Mouse (Mus musculus) cortical plate, adult 2 months (tissue): Measurements from ENCODE around the gene Mllt10.

ENCODE experiments used
- CTCF ChIP-seq: fragments of 200-500 bp; IDR thresholded peaks from 2 replicates; pipeline ENCODE4 v1.5.1; 2011; ENCODE audit warnings: mild to moderate bottlenecking, control low read depth, low read length; ENCODE audit not compliant: insufficient read depth; ENCODE audit errors: extremely low read depth
- POLR2A ChIP-seq: fragments of 200-500 bp; IDR thresholded peaks from 2 replicates; pipeline ENCODE4 v1.6.1; 2011; ENCODE audit warnings: mild to moderate bottlenecking, low read length, control low read depth; ENCODE audit not compliant: insufficient read depth; ENCODE audit errors: extremely low read depth

GRCm38 (mm10) chr2:18229279-18229678, 174.2 kb downstream of the Mllt10 start:
- TF ChIP-seq CTCF (no peak), POLR2A (no peak)
